Mouse (Mus musculus) CD8-positive naive resting alpha-beta T cell, adult 2 months (primary cell): ENCODE measurements around the gene Epyc.
"Not testable (repeated sequence)": the region's sequence is repeated elsewhere in the genome, so short reads cannot be mapped to it uniquely, and the experiment has no call there.

ENCODE experiments used
- DNase-seq, 2 experiments: peaks; one replicate each; pipeline ENCODE4 v3.0.0; 2022; ENCODE audit warnings: low read depth in 2 of 2, low spot score in 2 of 2

Epyc gene

DNA sequence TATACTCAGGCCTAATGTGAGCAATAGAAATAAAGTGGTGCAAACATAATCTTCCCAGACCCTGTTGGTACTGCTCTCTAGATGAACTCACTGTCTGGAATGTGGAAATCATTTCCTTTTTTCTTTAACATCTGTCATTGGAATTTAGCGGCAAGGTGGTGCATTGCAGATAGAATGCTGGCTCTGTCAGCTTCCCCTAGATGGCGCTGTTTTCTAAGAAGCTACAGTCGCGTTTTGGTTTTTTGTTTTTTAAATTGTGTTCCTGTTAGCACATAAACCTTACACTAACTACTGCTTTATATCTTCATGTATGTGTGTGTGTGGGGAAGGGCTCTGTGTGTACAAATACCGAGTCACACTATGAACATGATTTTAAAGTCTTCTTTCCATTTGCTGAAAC, 68.8 kb downstream of the Epyc start:
- DNase-seq = no peak

DNA sequence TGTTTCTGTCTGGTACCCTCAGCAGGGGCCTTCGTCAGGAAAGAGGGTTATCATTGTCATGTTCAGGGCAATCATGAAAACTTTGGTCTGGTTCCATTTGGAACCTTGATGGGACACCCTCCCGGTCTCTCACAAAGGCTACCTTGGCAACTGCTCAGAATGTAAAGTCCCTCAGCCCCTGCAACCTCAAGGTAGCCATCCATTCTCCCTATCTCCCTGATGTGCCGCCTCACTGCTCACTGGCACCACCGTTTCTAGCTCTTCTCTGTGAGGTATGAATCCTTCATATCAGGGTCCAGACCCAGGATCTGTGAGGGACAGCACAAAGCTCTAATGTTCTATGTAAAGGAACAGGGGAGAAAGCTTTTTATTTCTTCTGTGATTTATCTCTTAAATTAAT, 70.7 kb downstream of the Epyc start:
- DNase-seq = no peak

DNA sequence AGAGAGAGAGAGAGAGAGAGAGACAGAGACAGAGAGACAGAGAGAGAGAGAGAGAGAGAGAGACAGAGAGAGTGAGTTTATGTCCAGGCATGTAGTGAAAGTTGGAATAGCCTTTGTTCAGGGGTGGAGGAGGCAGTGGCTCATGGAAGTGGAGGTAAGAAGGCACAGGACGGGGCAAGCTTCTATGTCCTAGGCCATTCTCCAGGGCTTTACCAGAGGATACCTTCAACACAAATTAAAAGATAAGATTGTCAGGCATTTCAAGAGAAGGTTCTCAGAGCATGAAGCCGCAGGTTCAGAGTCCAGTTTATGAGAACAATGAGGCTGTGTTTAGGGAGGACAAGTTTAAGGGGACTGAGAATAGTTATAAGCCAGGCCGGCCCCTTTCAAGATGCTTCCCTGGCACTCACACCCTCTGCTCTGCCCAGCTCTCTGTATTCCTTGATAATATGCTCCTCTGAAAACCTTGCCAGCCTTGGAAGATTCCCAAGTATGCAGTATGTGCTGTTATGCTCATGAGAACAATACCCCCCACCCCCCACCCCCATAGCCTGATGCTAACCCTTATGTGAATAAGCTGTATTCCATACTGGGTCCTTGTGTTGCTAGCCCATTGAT, 71.5 kb downstream of the Epyc start:
- no peak for DNase-seq

DNA sequence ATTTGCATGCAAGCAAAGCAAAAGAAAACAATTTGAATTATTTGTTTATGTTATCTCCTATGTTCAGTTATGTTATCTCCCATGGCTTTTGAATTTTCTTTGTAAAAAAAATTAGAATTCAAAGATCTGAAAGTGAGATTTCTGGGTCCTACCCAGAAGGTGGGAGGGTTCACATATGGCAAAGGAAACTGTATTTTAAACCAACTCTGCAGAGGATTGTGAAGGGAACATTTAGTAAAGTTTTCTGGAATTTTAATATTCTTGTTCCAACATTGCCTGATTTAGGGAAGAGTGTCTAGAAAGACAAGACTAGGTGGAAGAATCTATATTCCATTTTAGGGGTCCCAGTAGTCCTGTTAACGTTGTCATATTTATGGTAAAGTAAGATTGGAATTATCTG, 73.4 kb downstream of the Epyc start:
- no peak for DNase-seq

DNA sequence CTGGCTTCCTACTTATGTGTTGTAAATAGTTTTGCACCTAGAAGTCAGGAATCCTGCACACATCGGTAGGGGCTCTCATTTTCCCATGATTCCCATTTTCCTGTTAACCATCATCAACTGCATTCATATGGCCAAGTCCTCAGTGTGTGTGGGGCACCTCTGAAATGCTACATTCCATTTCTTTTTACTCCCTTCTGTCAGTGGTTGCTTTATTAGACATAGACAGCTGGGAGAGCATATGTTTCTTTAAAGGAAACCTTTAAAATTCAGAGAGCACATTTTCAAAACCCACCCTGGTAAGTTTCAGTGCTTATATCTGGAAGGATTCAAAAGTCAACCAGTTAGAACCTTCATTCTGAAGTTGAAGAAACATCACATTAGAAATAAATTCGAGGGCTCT, 74.2 kb downstream of the Epyc start:
- no peak for DNase-seq

DNA sequence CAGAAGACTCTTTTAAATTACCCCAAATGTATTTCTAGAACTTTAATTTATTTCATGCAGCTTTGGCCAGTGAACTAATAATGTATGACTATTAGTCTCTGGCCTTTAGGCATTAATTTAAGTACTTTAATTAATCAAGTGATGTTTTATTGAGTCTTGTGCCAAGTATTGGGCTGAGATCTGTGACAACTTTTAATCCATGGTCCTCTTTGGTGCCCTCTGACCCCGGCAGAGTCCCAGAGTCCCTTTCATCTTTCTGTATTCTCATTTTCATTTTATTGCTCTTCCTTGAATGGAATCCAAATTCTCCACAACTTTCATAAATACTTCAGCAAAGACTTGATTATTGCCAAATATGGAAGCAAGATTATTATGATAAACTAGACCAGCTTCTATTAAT, 76.8 kb downstream of the Epyc start:
- no peak for DNase-seq

DNA sequence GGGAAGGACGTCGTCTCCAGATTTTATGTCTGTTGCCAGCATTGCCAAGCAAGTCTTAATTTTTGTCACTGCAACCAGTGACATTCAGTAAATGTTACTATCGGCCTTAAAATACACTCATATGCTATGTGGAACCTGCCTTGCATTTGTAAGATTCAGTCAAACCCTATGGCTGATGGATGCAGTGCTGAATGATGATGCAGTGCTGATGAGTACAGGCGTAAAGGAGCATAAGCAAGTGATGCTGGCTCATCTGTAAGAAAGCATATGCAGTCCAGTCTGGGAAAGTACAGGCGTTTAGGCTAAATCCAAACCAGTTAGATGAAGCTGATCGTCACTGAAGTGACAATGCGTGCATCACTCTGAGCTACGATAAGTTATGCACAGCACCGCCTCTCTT, 78.8 kb downstream of the Epyc start:
- no peak for DNase-seq

DNA sequence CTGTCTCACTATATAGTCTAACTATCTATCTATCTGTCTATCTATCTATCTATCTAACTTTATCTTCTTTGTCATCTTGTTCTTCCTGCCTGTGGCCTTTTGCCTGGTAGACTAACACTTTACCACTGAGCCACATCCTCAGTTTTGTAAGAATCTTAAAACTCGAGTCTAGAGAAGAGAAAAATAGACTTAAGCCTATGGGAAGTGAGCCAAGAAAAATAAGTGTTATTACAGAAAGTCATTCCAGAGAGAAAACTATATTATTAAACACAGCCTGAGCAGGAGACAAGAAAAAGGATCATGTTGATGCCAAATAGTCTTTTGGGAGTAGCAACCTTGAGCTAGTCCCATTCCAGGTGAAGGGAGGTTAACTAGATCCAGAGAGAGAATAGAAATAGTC, 82.1 kb downstream of the Epyc start:
- DNase-seq = no peak

DNA sequence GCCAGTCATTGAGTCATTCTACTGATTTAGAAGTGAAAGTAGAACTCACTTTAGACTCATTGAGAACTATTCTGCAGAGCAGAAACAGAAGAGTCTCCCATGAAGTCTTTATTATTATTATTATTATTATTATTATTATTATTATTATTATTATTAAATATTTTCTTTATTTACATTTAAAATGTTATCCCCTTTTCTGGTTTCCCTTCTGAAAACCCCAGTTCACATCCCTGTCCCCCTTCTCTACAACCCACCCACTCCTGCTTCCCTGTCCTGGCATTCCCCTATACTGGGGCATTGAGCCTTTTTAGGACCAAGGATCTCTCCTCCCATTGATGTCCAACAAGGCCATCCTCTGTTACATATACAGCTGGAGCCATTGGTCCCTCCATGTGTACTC, 82.8 kb downstream of the Epyc start, which contains the start of gene C030005K15Rik:
C030005K15Rik (minus strand) TSS at position 101 of the 400 bp plus-strand sequence.
- not testable (repeated sequence) for DNase-seq
